12 mouse cellular contexts compared by ENCODE assay signal in genomic region chr3:148726596-148727331, GRCm38 (mm10).
DNase-seq lines count a peak whose midpoint lies in the region; ATAC-seq lines count a peak whose summit lies in the region.
"Had no signal": no experiment of that assay in that cellular context is flagged by ENCODE, and none has a peak within 500 bp of the region (broad histone marks: within the 10 kb centered on the region; RNA-seq: fewer than 3 reads in every experiment).

No protein-coding gene starts in this region.

- H3K9ac ChIP-seq in forebrain, embryonic 16.5 days (replicated peaks; ENCODE audit: low read depth, low read length), result no peak overlapping the region
- H3K9ac ChIP-seq in forebrain, embryonic 13.5 days, result no peak overlapping the region
- H3K9ac ChIP-seq: heart, embryonic 12.5 days; liver, embryonic 13.5 days; midbrain, embryonic 12.5 days had no signal

- no peak overlapping the region for H3K27ac ChIP-seq in forebrain, embryonic 16.5 days (ENCODE audit: low read length)
- no peak overlapping the region for H3K27ac ChIP-seq in forebrain, embryonic 13.5 days
- H3K27ac ChIP-seq: liver, embryonic 13.5 days; midbrain, embryonic 12.5 days had no signal

- no peak overlapping the region for H3K4me2 ChIP-seq in forebrain, embryonic 16.5 days (ENCODE audit: low read length)
- H3K4me2 ChIP-seq in forebrain, embryonic 13.5 days, result no peak overlapping the region
- H3K4me2 ChIP-seq: heart, embryonic 12.5 days; liver, embryonic 13.5 days; midbrain, embryonic 12.5 days had no signal

- intact Hi-C loops in left cerebral cortex, postnatal 4 days (cut with DNase I), result no loop called here

- H3K36me3 ChIP-seq in forebrain, embryonic 16.5 days (ENCODE audit: control insufficient read depth, insufficient read depth), result no peaks in the 10 kb centered on the region
- H3K36me3 ChIP-seq in forebrain, embryonic 13.5 days (ENCODE audit: poor library complexity, severe bottlenecking), result no peaks in the 10 kb centered on the region
- H3K36me3 ChIP-seq: heart, embryonic 12.5 days; liver, embryonic 13.5 days; midbrain, embryonic 12.5 days had no signal

- no peaks in the 10 kb centered on the region for H3K9me3 ChIP-seq in forebrain, embryonic 16.5 days (ENCODE audit: control insufficient read depth, low read length)
- no peaks in the 10 kb centered on the region for H3K9me3 ChIP-seq in forebrain, embryonic 13.5 days (replicated peaks)
- H3K9me3 ChIP-seq: liver, embryonic 13.5 days; midbrain, embryonic 12.5 days had no signal

- WGBS in forebrain, embryonic 16.5 days, result 25% methylated on average over 10 of the region's 10 CpGs
- 35% methylated on average over 10 of the region's 10 CpGs for WGBS in forebrain, embryonic 13.5 days

- ATAC-seq in forebrain, embryonic 16.5 days, result 0 out of 2 replicates have a peak, but pooled peaks have one; percentile 45
- no peak for ATAC-seq in forebrain, embryonic 13.5 days
- 0 out of 2 replicates have a peak, but pooled peaks have one; percentile 23 for ATAC-seq in megakaryocyte-erythroid progenitor cell, adult 5-6 weeks (replicated peaks; ENCODE audit: low FRiP score, low TSS enrichment, poor library complexity, severe bottlenecking)

- H3K27me3 ChIP-seq in forebrain, embryonic 16.5 days (replicated peaks; ENCODE audit: control insufficient read depth, insufficient read depth, low read length), result no peaks in the 10 kb centered on the region
- H3K27me3 ChIP-seq in forebrain, embryonic 13.5 days, result no peaks in the 10 kb centered on the region
- H3K27me3 ChIP-seq: heart, embryonic 12.5 days; liver, embryonic 13.5 days had no signal

- peak; percentile 1 for DNase-seq in left cerebral cortex, postnatal 4 days
- no peak for DNase-seq in left cerebral cortex, adult 8-10 months (ENCODE audit: low spot score in 2 of 2)
- DNase-seq in B cell, adult 2 months, result peak; percentile 30 to 32
- no peak for DNase-seq in yolk sac, embryonic 10.5 days (ENCODE audit: low spot score)
- DNase-seq in spleen, postnatal 10 days (ENCODE audit: low spot score in 2 of 2), result no peak
- DNase-seq: cerebellum, postnatal 36 days; liver, embryonic 13.5 days had no signal

- no peaks in the 10 kb centered on the region for H3K4me1 ChIP-seq in forebrain, embryonic 16.5 days (replicated peaks; ENCODE audit: control insufficient read depth, insufficient read depth, low read length)
- 0 out of 2 replicates have a peak, but pooled peaks cover 6% of the 10 kb centered on the region for H3K4me1 ChIP-seq in forebrain, embryonic 13.5 days
- H3K4me1 ChIP-seq: liver, embryonic 13.5 days; midbrain, embryonic 12.5 days had no signal

- H3K4me3 ChIP-seq in forebrain, embryonic 16.5 days (replicated peaks; ENCODE audit: low read length), result no peak overlapping the region
- H3K4me3 ChIP-seq in forebrain, embryonic 13.5 days, result no peak overlapping the region
- H3K4me3 ChIP-seq: heart, embryonic 12.5 days; liver, embryonic 13.5 days; midbrain, embryonic 12.5 days had no signal

Comparison
In these comparisons a context has a peak if more than half of its experiments do, and no peak if none do; other contexts are left out.
1. DNase-seq: peak in left cerebral cortex, postnatal 4 days (single experiment) and B cell, adult 2 months (2 of 2); none in left cerebral cortex, adult 8-10 months (0 of 2), yolk sac, embryonic 10.5 days (single experiment) and spleen, postnatal 10 days (0 of 2).